Mouse (Mus musculus): ENCODE measurements at regions not wholly inside any gene's neighbourhood (a gene's known extent, or its start where the extent isn't known, plus 50 kb on each side); places are given as distances from the start of the nearest gene placed in this dataset. TPM values are rescaled to one million over a fixed set of nuclear protein-coding genes. Genes with fewer than 3 reads are reported as not detected.

- Histone ChIP-seq H3K27ac (no peak overlapping the region), H3K9ac (replicated peaks) (no peak overlapping the region), H3K27me3 (no peaks in the 10 kb centered on the region), H3K4me1 (replicated peaks) (no peaks in the 10 kb centered on the region), H3K36me3 (no peaks in the 10 kb centered on the region), H3K9me3 (no peaks in the 10 kb centered on the region), H3K4me3 (replicated peaks) (no peak overlapping the region), H3K4me2 (replicated peaks) (no peak overlapping the region)
- 53% methylated on average over 6 of the region's 6 CpGs for WGBS
- ATAC-seq: no peak
Observed at GRCm38 (mm10) chr3:137801402-137802020, 62.8 kb upstream of the H2afz start.

- no peak for ATAC-seq
- no peak overlapping the region for H3K4me2 ChIP-seq (replicated peaks)
- H3K4me1 ChIP-seq (replicated peaks): no peaks in the 10 kb centered on the region
- H3K9me3 ChIP-seq: no peaks in the 10 kb centered on the region
- WGBS: 84% methylated on average over 1 of the region's 1 CpGs
- no peak overlapping the region for H3K4me3 ChIP-seq (replicated peaks)
- no peak overlapping the region for H3K27ac ChIP-seq
- no peaks in the 10 kb centered on the region for H3K27me3 ChIP-seq
- H3K36me3 ChIP-seq: no peaks in the 10 kb centered on the region
- no peak overlapping the region for H3K9ac ChIP-seq (replicated peaks)
Observed at GRCm38 (mm10) chr3:137807423-137807822, 56.9 kb upstream of the H2afz start.

GRCm38 (mm10) chr3:137807913-137808684 lies 56.2 kb upstream of the H2afz start:
- Histone ChIP-seq H3K9ac (replicated peaks) (no peak overlapping the region), H3K36me3 (no peaks in the 10 kb centered on the region), H3K9me3 (no peaks in the 10 kb centered on the region), H3K4me3 (replicated peaks) (no peak overlapping the region), H3K27me3 (no peaks in the 10 kb centered on the region), H3K27ac (no peak overlapping the region), H3K4me2 (replicated peaks) (no peak overlapping the region), H3K4me1 (replicated peaks) (no peaks in the 10 kb centered on the region)
- ATAC-seq: no peak
- WGBS: 79% methylated on average over 5 of the region's 5 CpGs

- H3K27me3 ChIP-seq: no peaks in the 10 kb centered on the region
Observed at GRCm38 (mm10) chr3:137810123-137810522, 54.2 kb upstream of the H2afz start.

More at GRCm38 (mm10) chr3:137810123-137810522, 54.2 kb upstream of the H2afz start:
- H3K4me3 ChIP-seq (replicated peaks): no peak overlapping the region
- ATAC-seq: no peak
- WGBS: 84% methylated on average over 3 of the region's 3 CpGs
- no peaks in the 10 kb centered on the region for H3K4me1 ChIP-seq (replicated peaks)
- no peaks in the 10 kb centered on the region for H3K9me3 ChIP-seq
- no peak overlapping the region for H3K9ac ChIP-seq (replicated peaks)
- no peak overlapping the region for H3K27ac ChIP-seq
- no peak overlapping the region for H3K4me2 ChIP-seq (replicated peaks)
- H3K36me3 ChIP-seq: no peaks in the 10 kb centered on the region

Small RNA genes in the stretch of these regions (microRNA-seq; reads per million reads assigned to microRNA genes)
- not detected for gene Mir6380

All from midbrain, embryonic 13.5 days (tissue).